Mouse (Mus musculus): ENCODE measurements at regions not wholly inside any gene's neighbourhood (a gene's known extent, or its start where the extent isn't known, plus 50 kb on each side); places are given as distances from the start of the nearest gene placed in this dataset.
"Not testable (repeated sequence)": the region's sequence is repeated elsewhere in the genome, so short reads cannot be mapped to it uniquely, and the experiment has no call there.

DNA sequence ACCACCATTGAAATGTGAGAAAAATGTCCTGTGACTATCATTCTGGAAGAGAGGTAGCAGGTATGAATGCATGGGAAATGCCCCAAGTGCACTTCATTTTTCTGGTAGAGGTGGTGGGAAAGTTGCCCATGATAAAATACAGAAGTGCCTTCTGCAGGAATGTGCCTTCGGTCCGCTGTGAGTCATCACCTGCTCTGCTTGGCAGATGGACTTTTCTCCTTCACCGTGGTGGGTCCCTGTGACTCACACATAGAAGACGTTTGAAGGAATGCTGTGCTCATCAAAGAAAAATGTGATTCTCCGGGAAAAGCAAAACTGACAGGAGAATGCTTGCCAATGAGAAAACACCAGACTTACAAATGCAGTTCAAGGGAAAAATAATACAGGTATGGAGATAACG is 126.8 kb downstream of the Tnfsf18 start:
- no peak for DNase-seq (ENCODE audit: low read depth)

DNA sequence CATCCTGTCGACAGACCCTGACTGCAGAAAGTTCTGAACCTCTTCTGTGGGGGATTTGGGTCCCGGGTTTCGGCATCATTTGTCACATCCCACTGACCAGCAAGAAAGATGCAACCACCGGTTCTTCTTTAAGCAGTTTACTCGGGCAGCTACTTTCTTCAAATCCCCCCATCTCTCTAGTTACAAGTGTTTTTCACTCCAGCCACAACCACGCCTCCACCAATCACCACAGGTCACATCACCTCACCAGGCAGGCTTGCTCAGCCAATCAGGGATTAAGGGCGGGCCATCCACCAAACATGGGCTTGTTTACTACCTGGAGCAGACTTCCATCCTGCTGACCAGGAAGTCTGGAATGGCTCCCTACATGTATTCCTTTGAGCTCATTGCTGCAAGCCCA is 119.6 kb downstream of the Tnfsf18 start:
- DNase-seq (ENCODE audit: low read depth), result not testable (repeated sequence)

DNA sequence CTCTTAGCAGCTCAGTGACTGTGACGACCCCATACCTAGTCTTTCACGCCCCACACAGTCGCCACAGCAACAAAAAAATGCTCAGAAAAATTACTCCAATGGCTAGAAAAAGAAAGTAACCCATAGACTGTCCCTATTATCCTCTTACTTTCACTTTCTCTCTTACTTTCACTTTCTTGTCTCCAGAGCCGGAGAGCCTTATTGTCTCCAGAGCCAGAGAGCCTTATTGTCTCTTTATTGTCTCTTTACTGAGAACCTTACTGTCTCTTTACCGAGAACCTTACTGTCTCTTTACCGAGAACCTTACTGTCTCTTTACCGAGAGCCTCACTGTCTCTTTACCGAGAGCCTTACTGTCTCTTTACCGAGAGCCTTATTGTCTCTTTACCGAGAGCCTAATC is 119.2 kb downstream of the Tnfsf18 start:
- not testable (repeated sequence) for DNase-seq (ENCODE audit: low read depth)

DNA sequence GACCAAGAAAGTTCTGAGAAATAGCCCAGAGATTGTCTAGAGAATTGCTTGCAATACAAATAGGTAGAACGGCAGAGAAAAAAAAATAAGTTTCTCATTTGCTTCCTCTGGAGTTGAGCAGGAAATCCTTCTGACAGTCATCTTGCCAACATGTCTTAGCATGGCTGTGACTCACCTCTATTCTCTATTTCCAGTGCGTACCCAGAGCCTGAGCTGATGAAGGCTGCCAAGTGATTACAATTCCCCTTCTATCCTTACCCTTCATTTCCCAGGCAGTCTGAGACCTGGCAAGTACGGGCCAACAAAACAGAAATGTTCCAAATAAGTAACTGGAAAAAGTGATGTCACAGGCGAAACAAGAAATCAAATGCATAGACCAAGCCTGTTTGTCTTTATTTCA is 113.0 kb downstream of the Tnfsf18 start:
- DNase-seq (ENCODE audit: low read depth), result peak; percentile 24

DNA sequence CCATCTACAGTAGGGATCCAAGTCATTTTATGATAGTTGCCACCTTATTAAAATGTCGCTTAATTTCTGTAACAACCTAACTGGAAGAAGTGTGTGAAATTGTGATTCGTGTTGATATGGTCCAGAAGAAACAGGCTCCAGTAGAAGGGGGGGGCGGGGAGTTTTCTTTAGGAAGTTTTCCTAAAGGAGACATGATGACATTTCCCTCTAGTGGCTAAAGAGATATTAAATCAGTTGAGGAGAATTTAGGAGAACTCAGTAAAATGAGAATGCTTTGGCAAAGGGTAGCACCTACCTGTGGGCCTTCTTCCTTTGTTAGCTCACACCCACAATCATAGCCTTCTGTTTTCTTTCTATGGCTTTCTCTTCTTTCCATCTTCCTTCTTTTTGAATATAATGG is 107.7 kb downstream of the Tnfsf18 start:
- no peak for DNase-seq (ENCODE audit: low read depth)

DNA sequence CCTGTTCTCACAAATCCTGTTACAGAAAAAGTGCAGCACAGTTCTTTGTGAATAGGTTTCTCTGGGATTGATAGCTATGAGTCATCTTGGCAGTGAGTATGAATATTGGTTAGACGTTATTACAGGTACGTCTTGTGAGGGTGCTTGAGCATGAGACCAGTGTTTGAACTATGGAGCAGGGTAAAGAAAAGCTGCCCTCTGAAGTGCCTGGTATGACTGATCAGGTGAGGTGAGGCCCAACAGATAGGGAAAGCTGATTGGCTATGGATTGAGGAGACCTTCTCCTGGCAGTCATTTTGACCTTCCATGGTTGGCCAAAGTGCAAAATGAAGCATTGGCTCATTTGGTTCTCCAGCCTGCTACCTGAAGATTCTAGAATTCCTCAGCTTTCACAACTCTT is 106.7 kb downstream of the Tnfsf18 start:
- no peak for DNase-seq (ENCODE audit: low read depth)

DNA sequence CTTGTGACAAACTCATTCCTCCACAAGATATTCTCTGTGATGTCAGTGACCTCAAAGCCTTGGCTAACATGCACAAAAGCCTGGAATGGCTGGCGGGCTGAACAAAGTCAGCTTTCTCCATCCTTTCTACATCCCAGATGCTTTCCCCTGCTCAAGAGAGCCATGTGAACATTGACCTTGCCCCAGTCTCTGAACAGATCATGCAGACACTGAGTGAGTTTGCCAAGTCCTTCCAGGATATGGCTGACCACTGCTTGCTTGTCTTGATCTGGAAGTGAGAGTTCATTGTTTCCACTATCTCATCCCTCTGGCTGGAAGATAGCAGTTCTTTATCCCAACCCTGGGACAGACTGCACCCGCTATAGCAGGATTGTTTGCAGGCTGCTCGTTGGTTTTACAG is 103.7 kb downstream of the Tnfsf18 start:
- DNase-seq (ENCODE audit: low read depth), result no peak

DNA sequence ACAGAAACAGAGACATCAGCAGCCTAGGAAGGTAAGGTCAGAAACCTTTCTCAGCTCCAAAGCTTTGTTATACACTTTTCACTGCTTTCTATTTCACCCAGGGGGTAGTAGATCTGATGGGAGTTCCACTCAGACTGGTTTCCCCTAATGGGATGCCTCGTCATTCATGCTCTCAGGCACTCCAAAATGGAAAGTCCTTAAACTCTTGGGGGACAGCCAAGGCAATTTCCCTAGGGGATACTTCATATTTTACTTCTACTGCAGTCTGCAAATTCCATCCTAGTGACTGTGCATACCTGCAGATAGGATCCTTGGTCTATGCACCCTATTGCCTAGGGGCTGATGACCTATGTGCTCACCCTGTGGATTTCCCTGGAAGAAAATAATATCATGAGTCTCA is 82.1 kb downstream of the Tnfsf18 start:
- no peak for DNase-seq (ENCODE audit: low read depth)

DNA sequence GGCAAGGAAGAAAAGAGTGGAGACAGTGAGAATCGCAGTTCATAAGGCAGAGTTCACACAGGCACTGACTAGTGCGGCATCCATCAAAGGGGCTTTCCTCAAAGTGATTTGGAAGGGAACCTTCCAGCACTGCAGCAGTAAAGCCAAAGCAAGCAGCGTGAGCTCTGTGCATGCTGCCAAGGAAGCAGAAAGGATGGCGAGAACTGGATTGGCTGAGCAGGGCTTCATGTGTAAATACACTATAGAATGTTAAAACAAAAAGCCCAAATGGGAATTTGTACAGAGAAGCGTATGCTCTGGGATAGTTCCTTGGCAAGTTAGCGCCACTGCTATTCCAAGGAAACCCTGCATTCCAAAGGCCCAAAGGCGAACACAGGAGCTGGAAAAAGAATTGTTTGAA is 81.5 kb downstream of the Tnfsf18 start:
- no peak for DNase-seq (ENCODE audit: low read depth)

DNA sequence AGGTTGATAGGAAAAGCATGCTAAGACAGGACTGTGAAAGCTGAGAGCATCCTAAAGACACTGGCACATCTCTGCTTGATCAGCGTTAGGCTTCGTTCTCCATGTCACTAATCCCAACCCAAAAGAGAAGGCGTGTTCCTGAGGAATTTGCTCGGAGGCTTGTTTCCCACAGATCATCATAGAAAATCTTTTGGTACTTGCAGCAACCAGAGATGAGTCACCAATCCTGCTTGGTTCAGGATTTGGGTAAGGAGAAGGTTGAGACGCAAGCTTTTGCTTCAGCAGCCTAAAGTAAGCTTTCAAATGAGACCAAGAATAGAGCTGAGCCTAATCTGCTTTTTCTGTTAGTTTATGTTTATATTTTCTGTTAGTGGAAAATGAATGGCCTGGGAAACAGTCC is 80.7 kb downstream of the Tnfsf18 start:
- no peak for DNase-seq (ENCODE audit: low read depth)

DNA sequence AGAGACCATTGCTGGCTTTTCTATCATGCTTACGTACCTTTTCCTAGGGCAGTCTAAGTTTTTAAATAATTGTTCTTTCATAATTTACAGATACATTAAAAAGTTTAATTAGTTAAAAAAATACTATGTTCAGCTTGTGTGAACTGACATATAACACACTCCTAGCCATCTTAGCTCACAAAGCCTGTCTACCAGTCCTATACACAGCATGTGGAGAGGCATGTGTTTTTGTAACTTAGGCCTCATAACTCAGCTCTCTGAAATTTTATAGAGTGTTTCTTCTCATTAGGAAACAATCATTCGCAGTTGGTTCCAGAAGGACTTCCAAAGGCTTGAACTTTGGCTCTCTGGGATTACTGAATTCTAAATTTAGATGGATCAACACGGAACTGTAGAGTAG is 76.3 kb downstream of the Tnfsf18 start:
- DNase-seq (ENCODE audit: low read depth), result no peak

DNA sequence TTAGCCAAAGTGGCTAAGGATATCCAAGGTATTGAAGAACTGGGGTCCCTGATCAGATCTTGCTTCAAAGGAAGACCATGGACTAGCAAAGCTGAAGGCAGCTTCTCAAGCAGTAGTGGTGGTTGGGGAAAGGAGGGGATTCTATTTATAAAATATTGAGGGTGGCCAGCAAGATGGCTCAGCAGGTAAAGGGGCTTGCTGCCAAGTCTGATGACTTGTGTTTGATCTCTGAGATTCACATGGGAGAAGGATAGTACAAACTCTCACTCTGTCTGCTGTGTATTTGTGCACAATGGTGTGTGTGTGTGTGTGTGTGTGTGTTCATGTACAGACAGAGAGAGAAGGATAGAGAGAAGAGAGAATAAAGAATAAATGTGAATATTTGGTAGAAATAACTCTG is 73.4 kb downstream of the Tnfsf18 start:
- no peak for DNase-seq (ENCODE audit: low read depth)

DNA sequence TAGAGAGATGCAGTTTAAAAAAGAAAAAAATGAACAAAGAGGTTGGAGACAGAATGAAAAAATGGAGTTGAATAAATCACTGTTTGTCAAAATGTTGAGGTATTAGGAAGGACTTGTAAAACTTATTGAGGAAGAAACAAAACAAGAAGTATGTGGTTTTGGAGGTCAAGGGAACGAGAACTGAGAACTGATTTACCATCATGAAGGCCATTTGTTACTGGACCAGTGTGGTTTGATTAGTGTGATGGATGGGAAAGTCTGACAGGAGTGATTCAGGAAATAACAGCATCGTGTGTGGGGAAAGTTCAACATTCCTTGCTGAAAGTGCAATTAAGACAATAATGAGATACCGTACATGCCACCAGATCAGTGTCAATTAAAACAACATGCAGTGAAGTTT is 65.9 kb downstream of the Tnfsf18 start:
- DNase-seq (ENCODE audit: low read depth), result no peak

Data from gonadal fat pad, adult 2 months (tissue).